Mouse (Mus musculus) G1E (cell line): ENCODE measurements at regions not wholly inside any gene's neighbourhood (a gene's known extent, or its start where the extent isn't known, plus 50 kb on each side); places are given as distances from the start of the nearest gene placed in this dataset.

Experiments
- ATAC-seq: 2 replicates; pipeline ENCODE4 v1.8.0; 2016; ENCODE audit warnings: mild to moderate bottlenecking; ENCODE audit not compliant: insufficient number of reproducible peaks, poor library complexity, low FRiP score, severe bottlenecking; ENCODE audit errors: extremely low read depth
- DNase-seq: peaks from one replicate; pipeline ENCODE4 v3.0.0; 2012; ENCODE audit warnings: low spot score
- H3K27me3 ChIP-seq: 2 replicates; pipeline ENCODE4 v1.6.1; 2012; ENCODE audit warnings: mild to moderate bottlenecking, low read length, inconsistent platforms; ENCODE audit not compliant: insufficient read depth
- H3K36me3 ChIP-seq: replicated peaks from 2 replicates; pipeline ENCODE3; 2012; ENCODE audit warnings: mild to moderate bottlenecking, inconsistent platforms
- H3K4me1 ChIP-seq: 2 replicates; pipeline ENCODE4 v1.6.1; 2012; ENCODE audit warnings: low read depth, low read length, inconsistent platforms, mixed read lengths; ENCODE audit not compliant: insufficient read depth
- H3K4me3 ChIP-seq: 2 replicates; pipeline ENCODE4 v1.5.1; 2012; ENCODE audit warnings: low read depth, mild to moderate bottlenecking, inconsistent platforms, low read length, moderate library complexity, mixed read lengths
- H3K9me3 ChIP-seq: replicated peaks from 2 replicates; pipeline ENCODE4 v1.6.1; 2012; ENCODE audit warnings: inconsistent platforms
- CTCF ChIP-seq: IDR thresholded peaks from 2 replicates; pipeline ENCODE4 v1.5.1; 2012; ENCODE audit warnings: low read depth, low read length, inconsistent platforms, mixed read lengths
- GATA1 ChIP-seq: IDR thresholded peaks from 2 replicates; pipeline ENCODE4 v1.6.1; 2012; ENCODE audit warnings: borderline replicate concordance, low read length, inconsistent platforms, mixed read lengths
- GATA2 ChIP-seq: IDR thresholded peaks from 2 replicates; pipeline ENCODE4 v1.6.1; 2012; ENCODE audit warnings: low read depth, low read length, inconsistent platforms, borderline replicate concordance
- POLR2AphosphoS5 ChIP-seq: IDR thresholded peaks from 2 replicates; pipeline ENCODE4 v1.6.1; 2012; ENCODE audit warnings: low read depth, low read length, inconsistent platforms; ENCODE audit not compliant: insufficient replicate concordance
- TAL1 ChIP-seq: conservative IDR thresholded peaks from 2 replicates; pipeline ENCODE4 v1.6.1; 2012; ENCODE audit warnings: low read depth, low read length, inconsistent platforms, mixed read lengths

DNA sequence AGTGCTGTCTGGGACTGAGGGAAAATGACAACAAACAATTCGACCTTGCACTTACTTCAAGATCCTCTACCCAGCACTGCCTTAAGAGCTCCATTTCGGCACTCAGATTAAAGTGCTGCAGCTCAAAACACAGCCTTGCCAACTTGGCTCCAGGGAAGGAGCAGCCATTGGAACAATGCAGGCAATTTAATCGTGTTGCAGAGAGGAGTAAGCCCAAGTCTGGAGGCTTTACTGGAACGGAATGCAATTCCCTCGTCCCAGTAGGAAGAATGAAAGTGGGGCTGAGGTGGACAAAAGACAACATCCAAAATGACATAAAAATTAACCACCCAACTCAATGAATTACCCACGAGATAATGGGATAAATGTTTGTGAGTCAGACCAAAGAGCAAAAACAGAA, 273.0 kb downstream of the Hace1 start:
- H3K4me1 ChIP-seq, result no peaks in the 10 kb centered on the region
- TF ChIP-seq CTCF (no peak), TAL1 (no peak), GATA2 (no peak)
- H3K9me3 ChIP-seq, result no peaks in the 10 kb centered on the region
- no peak for DNase-seq
- no peaks in the 10 kb centered on the region for H3K27me3 ChIP-seq
- no peak for ATAC-seq
- no peak overlapping the region for H3K4me3 ChIP-seq
- no peaks in the 10 kb centered on the region for H3K36me3 ChIP-seq

DNA sequence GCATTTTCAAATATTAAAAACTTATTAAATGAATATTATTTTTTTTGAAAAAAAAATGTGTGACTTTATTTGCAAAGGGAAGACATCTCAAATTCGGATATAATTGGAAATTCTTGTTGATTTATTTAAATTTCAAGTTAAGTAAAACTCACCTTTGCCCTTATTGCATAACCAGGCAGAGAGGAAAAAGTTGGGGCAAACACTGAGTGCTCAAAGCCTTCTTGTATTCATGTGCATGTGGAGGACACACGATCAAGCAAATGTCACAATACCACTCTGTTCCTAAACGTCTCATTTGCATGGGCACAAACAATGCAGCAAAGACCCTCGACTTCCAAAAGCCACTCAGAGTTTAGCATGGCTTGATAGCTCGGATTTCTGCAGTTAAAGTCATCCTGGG, 275.1 kb downstream of the Hace1 start:
- no peak for ATAC-seq
- Histone ChIP-seq H3K9me3 (no peaks in the 10 kb centered on the region), H3K36me3 (no peaks in the 10 kb centered on the region), H3K27me3 (no peaks in the 10 kb centered on the region), H3K4me3 (no peak overlapping the region), H3K4me1 (no peaks in the 10 kb centered on the region)
- TF ChIP-seq CTCF, result no peak
- DNase-seq, result no peak

DNA sequence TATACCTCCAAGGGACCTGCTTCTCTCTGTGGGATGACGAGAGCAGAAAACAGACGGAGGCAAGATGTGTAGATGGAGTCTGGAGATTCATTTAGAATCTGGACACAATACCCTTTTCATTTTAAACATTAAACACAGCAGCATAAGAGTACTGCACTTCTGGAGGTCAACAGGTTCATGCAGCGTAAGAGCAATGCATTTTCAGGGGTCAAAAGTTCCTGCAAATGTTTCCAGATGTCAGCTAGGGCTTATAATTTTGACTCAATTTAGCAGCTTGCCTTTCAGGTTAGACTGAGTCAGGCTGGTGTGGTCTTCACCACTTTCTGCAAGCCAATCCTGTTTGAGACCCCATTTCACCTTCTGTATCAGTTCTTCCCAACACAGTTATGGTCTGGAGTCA, 277.9 kb downstream of the Hace1 start:
- Histone ChIP-seq H3K9me3 (no peaks in the 10 kb centered on the region), H3K4me3 (no peak overlapping the region), H3K4me1 (no peaks in the 10 kb centered on the region), H3K27me3 (no peaks in the 10 kb centered on the region), H3K36me3 (no peaks in the 10 kb centered on the region)
- TF ChIP-seq TAL1 (no peak), GATA2 (no peak), CTCF (no peak), POLR2AphosphoS5 (no peak), GATA1 (no peak)
- DNase-seq (no peak), ATAC-seq (no peak)

DNA sequence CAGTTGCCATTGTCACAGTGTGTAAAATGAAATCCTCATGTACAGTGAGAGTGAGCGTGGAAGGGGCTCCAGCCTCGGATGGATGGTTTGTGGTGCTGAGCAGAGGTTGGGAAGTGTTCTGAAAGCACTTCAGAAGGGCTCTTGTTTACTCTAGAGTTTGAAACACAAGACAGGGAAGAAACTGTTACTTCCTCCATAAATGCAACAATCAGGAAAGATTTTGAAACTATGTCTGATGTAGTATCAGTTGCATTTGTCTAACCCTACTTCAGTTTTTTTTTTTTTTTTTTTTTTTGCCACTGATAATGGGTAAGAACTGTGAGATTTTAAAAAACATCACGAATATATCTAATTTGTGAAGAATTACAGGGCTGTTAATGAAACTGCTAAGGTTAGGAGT, 281.5 kb downstream of the Hace1 start:
- Histone ChIP-seq H3K27me3 (no peaks in the 10 kb centered on the region), H3K4me1 (no peaks in the 10 kb centered on the region), H3K9me3 (no peaks in the 10 kb centered on the region), H3K4me3 (no peak overlapping the region), H3K36me3 (no peaks in the 10 kb centered on the region)
- ATAC-seq (no peak), DNase-seq (no peak)
- no peak for TF ChIP-seq CTCF
- no peak for TF ChIP-seq GATA1
- TF ChIP-seq TAL1, result no peak
- no peak for TF ChIP-seq GATA2
- TF ChIP-seq POLR2AphosphoS5, result no peak

DNA sequence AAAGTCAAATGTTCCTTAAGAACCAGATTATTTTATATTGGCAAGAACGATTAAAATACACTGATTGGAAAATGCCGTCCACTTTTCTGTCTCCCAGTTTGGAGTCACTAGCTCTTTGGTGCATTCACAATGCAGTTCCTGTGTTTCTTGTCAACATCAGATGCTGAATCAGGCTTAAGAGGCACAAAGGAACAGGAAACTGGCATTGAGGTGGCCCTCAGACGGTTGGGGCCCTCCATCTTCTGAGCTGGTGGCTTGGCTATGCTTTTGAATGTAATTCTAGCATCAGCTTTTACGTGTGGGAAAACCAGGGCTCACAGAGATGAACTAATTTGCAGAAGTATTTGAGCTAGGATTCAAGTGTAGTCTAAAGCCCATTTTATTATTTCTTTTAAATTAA, 282.3 kb downstream of the Hace1 start:
- no peak for TF ChIP-seq CTCF
- TF ChIP-seq TAL1, result no peak
- TF ChIP-seq POLR2AphosphoS5, result no peak
- TF ChIP-seq GATA2, result no peak
- TF ChIP-seq GATA1, result no peak
- no peaks in the 10 kb centered on the region for H3K4me1 ChIP-seq
- no peaks in the 10 kb centered on the region for H3K27me3 ChIP-seq
- H3K36me3 ChIP-seq, result no peaks in the 10 kb centered on the region
- H3K4me3 ChIP-seq, result no peak overlapping the region
- ATAC-seq, result no peak
- no peaks in the 10 kb centered on the region for H3K9me3 ChIP-seq
- no peak for DNase-seq

DNA sequence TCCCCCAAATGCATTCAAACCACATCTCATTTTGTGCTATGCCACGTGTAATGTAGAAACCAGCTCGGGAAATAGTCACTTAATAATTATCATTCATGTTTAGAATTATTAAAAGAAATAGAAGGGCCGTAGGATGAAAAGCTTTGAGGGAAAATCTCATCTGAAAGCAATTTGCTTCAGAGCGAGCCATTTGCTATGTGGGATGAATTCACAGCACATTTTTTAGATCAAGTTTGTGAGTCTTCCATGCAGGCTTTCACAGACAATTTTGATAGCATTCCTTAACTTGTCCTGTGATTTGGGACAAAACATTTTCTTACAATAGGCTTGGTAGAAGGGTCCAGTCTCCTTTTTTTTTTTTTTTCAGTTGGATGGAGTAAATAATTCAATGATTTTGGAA, 283.1 kb downstream of the Hace1 start:
- ATAC-seq, result no peak
- no peak for DNase-seq
- Histone ChIP-seq H3K4me3 (no peak overlapping the region), H3K4me1 (no peaks in the 10 kb centered on the region), H3K27me3 (no peaks in the 10 kb centered on the region), H3K9me3 (no peaks in the 10 kb centered on the region), H3K36me3 (no peaks in the 10 kb centered on the region)
- no peak for TF ChIP-seq GATA2
- no peak for TF ChIP-seq POLR2AphosphoS5
- no peak for TF ChIP-seq TAL1

DNA sequence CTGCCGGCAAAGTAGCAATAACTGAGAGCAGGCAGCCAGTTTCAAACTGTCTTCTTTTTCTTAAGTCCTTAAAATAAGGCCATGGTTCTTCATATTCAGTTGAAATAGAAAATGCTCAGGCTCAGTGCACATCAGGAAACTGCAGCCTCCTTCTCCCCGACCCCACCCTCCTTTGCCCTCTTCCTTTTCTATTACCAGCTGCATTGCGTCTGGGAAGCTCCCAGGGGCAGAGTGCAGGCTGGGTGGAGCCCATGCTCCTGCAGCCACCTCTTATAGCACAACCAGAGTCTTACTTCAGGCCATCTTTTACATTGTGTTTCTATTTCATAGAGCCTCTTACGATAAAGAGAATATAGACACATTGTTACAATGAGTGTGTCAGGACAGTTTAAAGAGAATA, 288.2 kb downstream of the Hace1 start:
- ATAC-seq (no peak), DNase-seq (no peak)
- Histone ChIP-seq H3K9me3 (no peaks in the 10 kb centered on the region), H3K27me3 (no peaks in the 10 kb centered on the region), H3K4me3 (no peak overlapping the region), H3K36me3 (no peaks in the 10 kb centered on the region), H3K4me1 (no peaks in the 10 kb centered on the region)
- TF ChIP-seq GATA2 (no peak), CTCF (no peak), POLR2AphosphoS5 (no peak), TAL1 (no peak), GATA1 (no peak)
